Mouse (Mus musculus) monocyte, adult 2 months (primary cell): ENCODE results near the gene Hyou1.
"Not testable (repeated sequence)": the region's sequence is repeated elsewhere in the genome, so short reads cannot be mapped to it uniquely, and the experiment has no call there.

ENCODE experiments used
- DNase-seq, 2 experiments: peaks; one replicate each; pipeline ENCODE4 v3.0.0; 2022; ENCODE audit warnings: low spot score in 2 of 2, low read depth in 1 of 2

The Hyou1 gene

DNA sequence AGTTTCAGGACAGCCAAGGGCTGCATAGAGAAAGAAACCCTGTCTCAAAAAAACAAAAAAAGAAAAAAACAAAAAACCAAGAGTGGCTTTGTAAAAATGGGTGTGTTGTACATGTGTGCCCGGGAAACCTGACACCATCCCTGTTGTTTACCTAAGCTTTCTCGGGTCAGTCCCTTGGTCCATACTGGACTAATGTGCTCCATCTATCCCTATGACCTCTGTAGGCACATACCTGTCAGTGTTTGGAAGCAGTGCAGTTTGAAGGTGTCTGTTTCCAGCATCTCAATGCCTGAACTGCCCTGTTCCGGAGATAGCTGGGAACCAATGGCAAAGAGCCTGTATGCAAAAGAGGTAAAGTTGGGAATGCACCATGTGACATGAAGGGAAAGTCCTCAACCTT lies 25.7 kb downstream of the Hyou1 start:
- DNase-seq = no peak

DNA sequence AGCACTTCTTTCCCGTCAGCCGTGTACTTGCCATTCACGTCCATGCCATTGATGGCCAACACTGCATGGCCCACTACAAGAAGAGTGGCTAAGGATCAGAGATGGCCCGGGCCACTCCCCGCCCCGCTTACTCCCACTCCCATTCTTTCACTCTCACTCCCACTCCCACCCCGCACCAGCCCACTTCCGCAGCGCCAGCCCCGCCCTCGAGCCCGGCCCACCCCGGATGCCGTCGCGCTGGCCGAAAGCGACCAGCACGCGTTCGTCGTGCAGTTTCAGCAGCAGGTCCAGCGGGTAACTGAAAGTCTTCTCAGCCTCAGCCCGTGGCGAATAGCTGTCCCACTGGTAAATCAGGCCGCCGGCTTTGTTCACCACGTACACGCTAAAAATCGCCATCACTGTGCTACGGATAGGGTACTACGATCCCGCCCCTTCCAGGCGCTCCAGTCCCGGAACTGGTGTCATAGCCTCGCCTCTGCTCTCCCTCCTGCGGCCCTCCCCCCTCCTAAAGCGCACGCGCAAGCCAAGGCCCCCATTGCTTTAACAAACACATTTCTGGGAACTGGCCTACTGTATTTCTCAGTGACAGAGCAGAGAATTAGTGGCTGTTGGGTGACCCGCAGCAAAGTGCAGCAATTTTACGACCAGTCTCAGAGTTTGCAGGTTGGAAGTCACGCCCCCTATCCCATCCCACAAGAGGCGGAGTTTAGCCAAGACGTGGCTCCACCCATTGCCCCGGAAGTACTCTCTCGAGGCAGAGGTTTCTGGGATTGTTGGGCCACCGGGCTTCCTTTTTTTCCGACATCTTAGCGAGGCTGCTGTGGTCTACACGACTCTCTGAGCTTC lies 27.8 kb downstream of the Hyou1 start, which contains the start of the genes Rps25 and Trappc4:
Rps25 (plus strand) TSS at position 234 of the 846 bp plus-strand sequence.
Trappc4 (minus strand) TSS at position 695 of the 846 bp plus-strand sequence.
- peak; percentile 82 to 90 for DNase-seq

DNA sequence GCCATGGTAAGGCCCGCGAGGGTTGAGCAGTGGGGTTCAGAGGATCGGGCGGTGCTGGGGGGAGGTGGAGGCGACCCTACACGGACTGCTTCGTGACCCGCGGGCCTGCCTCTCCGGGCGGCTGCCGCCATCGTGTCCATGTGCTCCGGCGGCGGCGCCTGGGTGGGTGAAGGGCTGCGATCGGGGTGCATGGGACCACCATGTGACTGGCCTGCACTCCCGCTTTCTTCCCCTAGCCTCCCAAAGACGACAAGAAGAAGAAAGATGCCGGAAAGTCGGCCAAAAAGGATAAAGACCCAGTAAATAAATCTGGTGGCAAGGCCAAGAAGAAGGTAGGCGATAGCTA lies 28.4 kb downstream of the Hyou1 start:
- no peak for DNase-seq

DNA sequence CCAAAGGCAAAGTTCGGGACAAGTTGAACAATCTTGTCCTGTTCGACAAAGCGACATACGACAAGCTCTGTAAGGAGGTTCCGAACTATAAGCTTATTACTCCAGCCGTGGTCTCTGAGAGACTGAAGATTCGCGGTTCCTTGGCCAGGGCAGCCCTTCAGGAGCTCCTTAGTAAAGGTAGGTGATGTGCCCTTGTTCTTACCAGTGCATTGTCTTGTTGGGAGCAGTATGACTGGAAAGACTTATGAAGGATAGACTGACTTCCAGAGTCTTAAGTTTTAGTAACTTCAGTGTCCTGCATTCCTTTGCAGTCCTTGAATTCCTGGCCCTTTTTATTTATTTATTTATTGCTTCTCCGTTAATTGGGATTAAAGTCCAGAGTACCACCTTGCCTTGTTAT lies 29.4 kb downstream of the Hyou1 start:
- not testable (repeated sequence) for DNase-seq

DNA sequence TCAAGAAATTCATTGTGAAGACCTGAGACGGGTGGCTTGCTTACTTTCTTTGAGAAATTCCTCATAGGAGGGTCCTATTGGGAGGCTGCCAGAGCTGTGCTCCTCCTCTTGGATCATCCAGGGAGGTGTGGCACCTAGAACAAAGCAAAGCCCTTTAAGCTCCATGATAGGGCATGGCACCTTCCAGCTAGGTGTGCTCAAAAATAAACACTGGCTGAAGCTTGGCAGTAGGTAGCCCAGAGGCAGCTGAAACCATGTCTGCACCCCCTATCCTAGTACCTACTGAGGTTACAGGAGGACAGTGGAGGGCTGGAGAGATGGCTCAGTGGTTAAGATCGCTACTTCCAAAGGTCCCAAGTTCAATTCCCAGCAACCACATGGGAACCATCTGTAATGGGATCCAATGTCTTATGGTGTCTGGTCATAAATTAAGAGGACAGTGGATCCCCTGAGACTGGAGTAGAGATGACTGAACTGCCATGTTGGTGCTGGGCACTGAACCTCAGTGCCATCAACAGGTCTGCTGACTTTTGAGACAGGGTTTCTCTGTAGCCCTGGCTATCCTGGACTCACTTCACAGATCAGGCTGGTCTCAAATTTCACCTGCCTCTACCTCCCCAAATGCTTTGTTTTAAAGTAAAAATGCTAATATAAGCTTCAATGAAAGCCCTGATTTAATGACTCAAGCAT lies 31.5 kb downstream of the Hyou1 start:
- no peak for DNase-seq

DNA sequence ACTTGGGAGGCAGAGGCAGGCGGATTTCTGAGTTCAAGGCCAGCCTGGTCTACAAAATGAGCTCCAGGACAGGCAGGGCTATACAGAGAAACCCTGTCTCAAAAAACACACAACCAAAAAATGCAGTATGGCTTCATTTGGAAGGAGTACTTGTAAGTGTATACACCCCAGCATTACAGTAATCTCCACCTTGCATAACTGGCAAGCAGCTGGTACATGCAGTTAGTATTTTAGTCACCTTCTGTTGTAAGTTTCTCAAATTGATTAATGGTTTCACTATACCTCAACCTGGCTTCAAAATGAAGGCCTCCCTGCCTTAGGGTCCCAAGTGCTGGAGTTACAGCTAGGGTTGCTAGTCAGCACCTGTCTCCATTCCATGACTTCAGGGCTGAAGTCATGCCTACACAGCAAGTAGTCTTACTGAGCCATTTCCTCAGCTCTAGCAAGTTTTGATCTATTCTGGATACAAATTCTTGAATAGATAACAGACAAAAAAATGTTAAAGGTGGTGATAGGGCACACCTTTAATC lies 32.4 kb downstream of the Hyou1 start:
- DNase-seq = no peak

DNA sequence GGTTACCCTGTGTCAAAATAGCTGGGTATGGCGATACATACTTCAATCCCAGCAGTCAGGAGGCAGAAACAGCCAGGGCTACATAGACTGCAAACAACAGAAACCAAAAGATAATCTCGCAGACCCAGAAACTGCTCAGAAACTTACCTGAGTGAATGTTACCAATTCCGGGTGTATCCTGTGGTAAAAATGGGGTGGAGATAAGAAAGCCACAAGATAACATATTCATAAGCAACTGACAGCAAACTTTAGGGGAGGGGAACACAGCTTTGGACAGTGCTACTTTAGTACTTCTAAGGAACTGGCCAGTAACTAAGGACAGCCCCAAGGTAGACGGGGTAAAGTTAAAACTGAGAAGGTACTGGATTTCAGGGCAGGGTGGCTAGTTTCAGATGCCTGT lies 33.0 kb downstream of the Hyou1 start:
- DNase-seq = no peak

DNA sequence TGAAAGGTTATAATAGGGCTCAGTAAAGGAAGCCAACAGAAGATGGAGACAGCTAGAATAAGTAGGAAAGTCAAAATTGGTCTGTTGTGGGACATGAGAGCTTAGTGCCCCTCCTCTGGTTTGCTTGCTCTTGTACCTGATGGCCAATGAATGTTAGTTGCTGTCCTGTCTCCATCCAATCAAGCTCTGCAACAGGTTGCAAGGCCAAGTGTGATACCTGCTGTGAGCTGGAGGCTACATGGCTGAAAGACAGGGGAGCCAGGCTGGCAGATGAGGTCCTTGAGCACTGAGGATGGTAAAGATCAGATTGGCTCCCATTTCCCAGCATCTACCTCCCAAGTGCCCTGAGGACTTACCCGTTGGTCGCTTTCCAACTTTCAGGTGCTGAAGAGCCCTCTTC lies 33.5 kb downstream of the Hyou1 start:
- no peak for DNase-seq

DNA sequence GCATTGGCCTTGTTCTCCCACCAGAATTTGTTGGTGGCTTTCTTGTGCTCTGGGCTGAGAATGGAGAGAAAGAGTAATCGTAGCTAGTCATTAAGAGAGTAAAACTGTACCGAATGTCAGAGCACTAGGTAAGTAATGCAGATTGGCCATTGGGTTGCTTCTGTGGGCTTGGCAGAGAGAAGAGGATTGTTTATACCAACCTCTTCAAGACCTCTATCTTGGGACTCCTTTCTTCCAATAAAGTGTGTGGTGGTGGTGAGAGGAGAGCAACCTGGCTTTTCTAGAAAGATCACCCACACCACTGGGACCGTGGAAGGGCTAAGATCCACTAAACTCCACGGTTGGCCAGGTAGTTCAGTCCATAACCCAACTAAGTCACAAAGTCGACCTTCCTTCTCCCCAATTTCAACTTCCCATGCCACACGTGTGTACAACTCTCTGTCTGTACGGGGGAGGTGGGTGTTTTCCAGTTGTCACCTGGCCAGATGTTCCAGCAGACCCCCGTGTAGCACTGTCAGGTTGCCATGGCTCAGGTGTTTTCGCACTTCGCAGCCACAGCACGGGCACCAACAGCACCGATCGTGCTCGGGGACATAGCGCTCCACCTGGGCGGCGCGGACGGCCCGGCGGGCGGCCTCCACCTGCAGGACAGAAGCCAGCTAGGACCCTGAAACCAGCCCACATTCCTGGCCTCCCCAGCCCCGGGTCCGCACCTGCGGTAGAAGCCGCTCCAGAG lies 38.0 kb downstream of the Hyou1 start:
- no peak for DNase-seq

DNA sequence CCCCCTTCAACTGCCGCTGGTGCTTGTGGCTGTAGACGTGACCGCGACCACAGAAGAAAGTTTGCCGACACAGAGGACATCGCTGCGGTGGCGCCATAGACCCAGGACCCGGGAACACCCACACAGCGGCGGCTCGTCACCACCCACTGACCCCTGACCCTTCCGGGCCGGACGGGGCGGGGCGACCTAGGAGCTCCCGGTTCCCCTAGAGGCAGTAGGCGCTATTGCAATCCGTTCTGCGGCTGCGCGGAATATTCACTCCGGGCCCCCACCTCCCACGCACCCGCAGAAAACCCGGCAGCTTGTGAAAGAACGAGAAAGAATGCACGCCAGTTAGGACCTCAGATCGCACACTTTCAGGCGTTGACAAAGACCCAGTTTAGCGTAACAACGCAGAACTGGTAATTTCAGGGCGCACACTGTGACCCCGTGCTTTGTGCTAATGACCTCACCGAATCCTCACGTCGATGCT lies 38.6 kb downstream of the Hyou1 start:
- peak; percentile 83 to 92 for DNase-seq

DNA sequence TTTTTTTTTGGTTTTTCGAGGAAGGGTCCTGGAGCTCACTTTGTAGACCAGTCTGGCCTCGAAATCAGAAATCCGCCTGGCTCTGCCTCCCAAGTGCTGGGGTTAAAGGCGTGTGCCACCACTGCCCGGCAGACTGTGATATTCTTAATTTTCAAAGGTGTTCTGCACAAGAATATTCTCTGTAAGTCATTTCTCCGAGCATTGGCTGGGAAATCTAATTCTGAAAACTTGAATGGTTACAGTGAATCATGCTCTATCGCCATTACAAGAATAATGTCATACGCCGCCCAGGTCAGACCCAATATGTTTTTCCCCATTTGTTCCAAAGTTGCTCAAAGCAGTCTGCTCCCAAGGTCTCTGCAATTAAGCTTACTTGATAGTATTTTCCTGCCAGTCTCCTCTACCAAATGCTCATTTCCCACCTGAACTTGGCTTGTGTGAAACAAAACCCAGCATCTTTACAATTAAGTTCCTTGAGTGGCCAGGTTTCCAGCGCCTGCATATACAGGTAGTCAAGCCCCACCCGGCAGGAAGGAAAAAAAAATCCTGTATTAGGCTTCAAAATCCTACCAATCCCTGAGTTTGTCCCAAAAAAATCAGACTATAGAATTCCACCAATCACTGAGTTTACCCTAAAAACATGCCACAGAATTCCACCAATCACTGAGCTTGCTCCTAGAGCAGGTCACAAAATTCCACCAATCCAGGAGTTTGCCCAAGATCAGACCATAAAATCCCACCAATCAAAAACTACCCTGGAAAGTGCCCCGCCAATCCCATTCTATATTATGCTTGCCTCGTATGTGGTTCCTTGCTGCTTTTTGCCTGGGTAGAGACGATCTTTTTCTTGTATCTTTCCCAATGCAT lies 39.5 kb downstream of the Hyou1 start, which contains the start of gene Ccdc84:
Ccdc84 (minus strand) TSS at position 51 of the 867 bp plus-strand sequence.
- DNase-seq = no peak

DNA sequence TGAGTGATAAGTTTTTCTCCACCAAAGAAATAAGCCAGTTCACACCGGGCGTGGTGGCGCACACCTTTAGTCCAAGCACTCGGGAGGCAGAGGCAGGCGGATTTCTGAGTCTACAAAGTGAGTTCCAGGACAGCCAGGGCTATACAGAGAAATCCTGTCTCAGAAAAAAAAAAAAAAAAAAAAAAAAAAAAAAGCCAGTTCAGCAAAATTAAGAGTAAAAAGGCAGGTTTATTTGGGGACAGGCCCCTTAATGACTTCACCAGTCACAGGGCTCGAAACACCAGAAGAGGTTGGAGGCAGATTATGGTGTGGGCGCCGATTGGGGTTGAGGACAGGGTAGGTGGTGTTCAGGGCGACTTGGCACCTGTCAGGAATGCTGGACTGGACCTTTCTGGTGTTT lies 40.4 kb downstream of the Hyou1 start:
- DNase-seq = not testable (repeated sequence)

DNA sequence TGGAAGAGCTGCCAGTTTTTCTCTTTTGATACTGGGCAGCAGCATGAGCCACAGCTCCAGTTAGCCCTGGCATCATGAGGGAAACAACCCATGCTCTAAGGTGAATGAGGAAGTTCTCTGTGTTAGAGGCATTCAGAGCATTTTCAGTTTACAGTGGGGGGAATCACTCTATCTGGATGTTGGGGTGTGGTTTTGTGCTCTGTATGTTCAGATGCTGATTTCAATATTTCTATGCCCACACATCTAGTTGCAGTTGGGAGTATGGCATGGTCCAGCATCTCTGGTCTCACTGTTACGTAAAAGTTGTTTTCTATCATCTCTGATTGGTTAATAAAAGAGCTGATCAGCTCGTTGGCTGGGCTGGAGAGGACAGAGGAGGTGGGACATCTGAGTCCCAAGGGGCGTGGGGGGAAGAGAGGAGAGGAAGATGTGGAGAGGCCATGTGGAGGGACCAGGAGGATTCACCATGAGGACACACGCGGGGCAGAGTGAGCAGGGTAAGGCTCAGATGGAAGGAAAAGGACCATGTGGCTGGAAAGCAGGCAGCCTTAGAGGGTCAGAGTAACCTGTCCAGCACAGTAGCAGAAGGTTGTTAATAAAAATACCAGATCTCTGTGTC lies 41.1 kb downstream of the Hyou1 start:
- DNase-seq = no peak

DNA sequence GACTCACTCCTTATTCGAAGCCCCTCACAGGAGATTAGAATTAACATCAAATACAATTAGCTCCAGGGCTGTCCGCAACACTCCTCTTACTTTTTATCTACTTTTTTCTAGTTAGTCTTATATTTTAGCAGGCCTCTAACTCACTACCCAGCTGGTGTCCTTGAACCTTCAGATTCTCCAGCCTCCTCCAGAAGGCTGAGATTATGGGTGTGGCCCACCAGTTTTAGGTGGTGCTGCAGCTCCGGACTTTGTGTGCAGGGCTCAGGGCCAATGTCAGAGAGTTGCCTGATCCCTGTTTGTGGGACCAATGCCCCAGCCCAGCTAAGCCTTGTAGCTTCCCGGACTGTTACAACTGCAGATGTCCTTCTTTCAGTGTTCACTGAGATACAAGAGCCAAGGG lies 44.3 kb downstream of the Hyou1 start:
- no peak for DNase-seq

DNA sequence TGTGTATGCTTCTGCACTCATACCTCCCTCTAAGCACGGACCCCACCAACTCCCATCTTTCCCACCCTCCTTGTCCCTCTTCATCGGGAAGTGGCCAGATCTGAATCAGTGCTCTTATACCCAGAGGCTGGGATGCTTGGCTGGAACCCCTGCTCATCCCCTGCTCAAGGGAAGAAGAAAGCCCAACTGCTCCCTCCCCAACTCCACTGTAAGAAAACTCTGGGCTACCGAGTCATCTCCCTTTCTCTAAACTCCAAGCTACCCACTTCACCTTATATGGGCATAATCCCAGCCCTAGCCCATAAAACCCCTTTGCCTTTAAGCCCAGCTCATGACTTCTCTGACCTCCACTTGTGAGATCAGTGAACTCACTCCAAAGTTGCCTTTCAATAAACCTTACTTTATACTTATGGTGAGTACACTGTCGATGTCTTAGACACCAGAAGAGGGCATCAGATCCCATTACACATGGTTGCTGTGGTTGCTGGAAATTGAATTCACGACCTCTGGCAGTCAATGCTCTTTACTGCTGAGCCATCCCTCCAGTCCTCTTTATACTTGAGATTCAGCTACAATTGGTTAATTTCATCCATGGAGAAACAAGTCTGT lies 53.4 kb downstream of the Hyou1 start:
- DNase-seq = no peak

DNA sequence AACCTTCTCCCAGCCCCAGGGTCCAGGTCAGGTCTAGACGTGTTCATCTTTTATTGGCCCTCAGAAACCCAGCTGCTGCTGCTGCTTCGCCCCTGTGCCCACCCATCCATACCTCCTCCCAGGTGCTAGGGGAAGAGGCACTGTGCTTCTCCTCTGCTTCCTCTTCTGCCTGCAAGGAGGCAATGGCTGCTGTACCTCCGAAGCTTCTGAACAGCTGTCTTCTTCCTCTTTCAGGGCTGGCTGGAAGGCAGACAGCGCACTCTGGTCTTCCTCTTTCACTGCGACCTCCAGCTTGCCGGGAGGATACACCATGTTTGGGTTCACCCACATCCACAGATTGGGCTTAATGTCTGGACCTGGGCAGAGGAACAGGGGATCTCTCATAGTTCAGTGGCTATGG lies 56.5 kb downstream of the Hyou1 start:
- DNase-seq = peak; percentile 44 to 56

DNA sequence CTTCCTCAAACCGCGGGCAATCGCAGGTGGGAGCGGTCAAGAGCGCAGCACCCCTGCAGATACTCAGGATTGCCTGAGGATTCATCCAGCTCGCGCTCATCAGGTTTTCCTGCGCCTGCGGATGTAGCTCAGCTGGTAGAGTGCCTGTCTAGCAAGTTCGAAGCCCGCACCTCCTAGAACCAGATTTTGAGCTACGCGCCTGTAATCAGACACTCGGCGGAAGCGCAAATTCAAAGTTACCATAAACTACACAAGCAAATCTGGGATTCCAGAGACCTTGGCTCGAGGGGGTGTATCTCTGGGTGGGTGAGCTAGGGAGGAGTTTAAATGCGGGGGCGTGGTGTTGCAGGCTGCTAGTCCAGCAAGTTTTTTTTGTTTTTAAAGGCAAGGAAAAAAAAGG lies 61.7 kb downstream of the Hyou1 start, which contains the start of gene Foxr1:
Foxr1 (minus strand) TSS at position 176 of the 400 bp plus-strand sequence.
- DNase-seq = no peak
